Mouse (Mus musculus) heart, embryonic 11.5 days (tissue): Measurements from ENCODE around the gene Gm12845. TPM values are rescaled to one million over a fixed set of nuclear protein-coding genes. Genes with fewer than 3 reads are reported as not detected.
"Not testable (repeated sequence)": the region's sequence is repeated elsewhere in the genome, so short reads cannot be mapped to it uniquely, and the experiment has no call there.

Source experiments
- ATAC-seq: fragments of 200-750 bp; cut with Nextera tagmentation; replicated peaks from 2 replicates; pipeline ENCODE4 v1.8.0; 2017; ENCODE audit warnings: moderate library complexity; ENCODE audit not compliant: insufficient number of reproducible peaks, low FRiP score, low TSS enrichment
- H3K27ac ChIP-seq: fragments of 300-500 bp; sonication (generic); 2 replicates; pipeline ENCODE4 v1.5.1; 2014; ENCODE audit warnings: mild to moderate bottlenecking, low read depth, low read length
- H3K27me3 ChIP-seq: fragments of 300-500 bp; sonication (generic); 2 replicates; pipeline ENCODE4 v1.6.1; 2014; ENCODE audit warnings: mild to moderate bottlenecking, low read length, mixed read lengths; ENCODE audit not compliant: control insufficient read depth, insufficient read depth
- H3K36me3 ChIP-seq: fragments of 300-500 bp; sonication (generic); 2 replicates; pipeline ENCODE4 v1.6.1; 2014; ENCODE audit warnings: mild to moderate bottlenecking, low read length, moderate library complexity, mixed read lengths; ENCODE audit not compliant: control insufficient read depth, insufficient read depth
- H3K4me1 ChIP-seq: fragments of 300-500 bp; sonication (generic); 2 replicates; pipeline ENCODE4 v1.6.1; 2014; ENCODE audit warnings: low read length; ENCODE audit not compliant: control insufficient read depth, insufficient read depth
- H3K4me2 ChIP-seq: fragments of 300-500 bp; sonication (generic); 2 replicates; pipeline ENCODE4 v1.6.1; 2014; ENCODE audit warnings: mild to moderate bottlenecking, moderate library complexity
- H3K4me3 ChIP-seq: fragments of 300-500 bp; sonication (generic); 2 replicates; pipeline ENCODE4 v1.5.1; 2014; ENCODE audit warnings: low read depth, low read length
- H3K9ac ChIP-seq: fragments of 300-500 bp; sonication (generic); 2 replicates; pipeline ENCODE4 v1.6.1; 2014; ENCODE audit warnings: mild to moderate bottlenecking, low read depth, low read length, moderate library complexity
- H3K9me3 ChIP-seq: fragments of 300-500 bp; sonication (generic); replicated peaks from 2 replicates; pipeline ENCODE4 v1.6.1; 2016; ENCODE audit warnings: low read length; ENCODE audit not compliant: control insufficient read depth
- WGBS: fragments of 180-500 bp; shearing (Covaris S2); extraction: QIAGEN DNeasy Blood & Tissue Kit; methylation state at CpG from one replicate; pipeline ENCODE4 v1.1.7; 2014; ENCODE audit not compliant: insufficient replicate concordance; 5-methylcytosine and 5-hydroxymethylcytosine counted together
- polyA plus RNA-seq: library from polyadenylated mRNA; unstranded; fragments of >200 nt; fragmentation: Nextera tagmentation; extraction: Ambion mirVana; gene quantifications from 2 replicates; pipeline ENCODE4 v1.2.1, GENCODE M21; 2014

Gene Gm12845
- polyA plus RNA-seq, 1 experiment from 2014 or later, result not detected

DNA sequence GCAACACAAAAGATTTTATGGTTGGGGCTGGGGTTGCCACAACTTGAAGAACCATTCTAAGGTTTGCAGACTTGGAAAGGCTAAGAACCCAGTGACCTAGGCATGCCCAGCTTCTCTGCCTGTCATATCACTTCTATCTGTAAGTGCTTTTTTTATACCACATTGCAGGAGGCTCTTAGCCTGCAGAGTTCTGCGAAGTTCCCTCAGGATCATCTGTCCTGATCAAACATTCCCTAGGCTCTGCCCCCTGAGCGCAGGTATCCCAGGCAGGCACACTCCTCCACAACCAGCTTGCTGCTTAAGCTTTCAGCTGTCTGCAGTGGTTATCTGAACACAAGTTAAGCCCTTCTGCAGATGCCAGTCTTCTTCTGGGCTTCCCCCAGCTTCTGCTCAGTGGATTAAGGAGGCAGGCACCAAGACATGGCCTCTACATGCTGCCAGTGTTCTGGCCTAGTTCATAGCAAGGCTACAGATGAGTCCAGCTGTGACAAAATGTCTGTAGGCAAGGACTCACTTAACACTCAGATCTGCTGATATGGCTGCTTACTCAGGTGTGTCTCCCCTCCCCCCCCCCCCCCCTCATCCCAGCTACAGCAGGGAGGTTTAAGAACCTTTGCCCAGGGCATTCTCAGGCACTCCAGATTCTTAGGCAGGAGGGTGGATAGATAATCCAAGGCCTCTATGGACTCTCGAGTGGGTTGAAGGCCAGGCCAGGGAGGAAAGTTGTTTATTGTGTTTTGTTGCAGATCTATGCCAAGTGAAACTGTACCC, 15.2 kb upstream of the Gm12845 start:
- H3K9ac ChIP-seq, result no peak overlapping the region
- WGBS, result 68% methylated on average over 3 of the region's 3 CpGs
- no peaks in the 10 kb centered on the region for H3K27me3 ChIP-seq
- no peaks in the 10 kb centered on the region for H3K36me3 ChIP-seq
- no peaks in the 10 kb centered on the region for H3K9me3 ChIP-seq
- H3K4me2 ChIP-seq, result no peak overlapping the region
- H3K4me3 ChIP-seq, result no peak overlapping the region
- H3K4me1 ChIP-seq, result no peaks in the 10 kb centered on the region
- ATAC-seq, result no peak
- no peak overlapping the region for H3K27ac ChIP-seq

DNA sequence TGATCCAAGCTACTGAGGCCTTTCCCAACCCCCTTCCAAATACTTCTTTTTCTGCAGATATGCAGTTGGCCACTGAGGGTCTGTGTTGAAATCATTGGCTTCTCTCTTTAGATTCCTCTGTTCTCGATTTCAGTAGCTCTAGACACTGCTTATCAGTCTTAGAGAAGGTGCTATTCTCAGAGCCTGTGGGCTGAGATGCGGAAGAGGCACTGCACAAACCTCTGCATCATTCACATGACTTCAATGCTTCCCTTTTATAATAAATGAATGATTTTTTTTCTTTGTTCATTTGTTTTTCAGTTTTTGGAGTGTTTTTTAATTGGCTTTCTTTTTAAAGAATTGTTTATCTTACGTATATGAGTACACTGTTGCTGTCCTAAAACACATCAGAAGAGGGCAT, 11.9 kb upstream of the Gm12845 start:
- Histone ChIP-seq H3K27ac (no peak overlapping the region), H3K4me3 (no peak overlapping the region), H3K4me1 (no peaks in the 10 kb centered on the region), H3K27me3 (no peaks in the 10 kb centered on the region), H3K9me3 (no peaks in the 10 kb centered on the region), H3K4me2 (no peak overlapping the region), H3K36me3 (no peaks in the 10 kb centered on the region), H3K9ac (no peak overlapping the region)
- no peak for ATAC-seq
- 72% methylated on average over 3 of the region's 3 CpGs for WGBS

DNA sequence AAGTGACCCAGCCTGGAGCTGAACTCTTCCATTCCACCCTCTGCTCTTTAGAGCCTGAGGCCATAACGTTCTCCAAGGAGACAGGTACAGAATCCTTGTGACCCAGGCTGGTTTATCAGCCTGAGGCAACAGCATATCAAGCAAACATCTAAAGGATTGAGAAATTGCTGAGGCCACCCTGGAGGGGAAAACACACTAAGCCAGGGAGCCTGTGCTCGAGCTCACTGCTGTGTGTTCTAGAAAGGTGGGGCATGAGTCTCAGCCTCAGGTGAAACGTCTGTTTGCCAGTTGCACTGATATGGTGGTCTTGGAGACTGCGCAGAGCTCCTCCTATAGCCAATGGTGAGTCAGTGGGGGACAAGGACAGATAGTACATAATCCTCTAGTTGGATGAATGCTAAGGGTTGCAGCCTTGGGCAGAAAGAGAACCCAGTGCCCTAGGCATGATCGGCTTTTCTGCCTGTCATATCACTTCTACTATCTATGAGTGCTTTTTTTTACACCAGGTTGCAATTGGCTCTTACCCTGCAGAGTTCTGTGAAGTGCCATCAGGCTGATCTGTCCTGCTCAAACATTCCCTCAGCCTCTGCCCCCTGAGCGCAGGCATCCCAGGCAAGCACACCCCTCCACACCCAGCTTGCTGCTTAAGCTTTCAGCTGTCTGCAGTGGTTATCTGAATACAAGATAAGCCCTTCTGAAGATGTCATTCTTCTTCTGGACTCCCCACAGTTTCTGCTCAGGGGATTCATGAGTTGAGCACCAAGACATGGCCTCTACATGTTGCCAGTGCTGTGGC, 10.7 kb upstream of the Gm12845 start:
- H3K27me3 ChIP-seq, result no peaks in the 10 kb centered on the region
- 44% methylated on average over 6 of the region's 6 CpGs for WGBS
- H3K4me1 ChIP-seq, result no peaks in the 10 kb centered on the region
- ATAC-seq, result no peak
- no peak overlapping the region for H3K4me2 ChIP-seq
- no peaks in the 10 kb centered on the region for H3K9me3 ChIP-seq
- H3K9ac ChIP-seq, result no peak overlapping the region
- H3K36me3 ChIP-seq, result no peaks in the 10 kb centered on the region
- H3K27ac ChIP-seq, result no peak overlapping the region
- H3K4me3 ChIP-seq, result no peak overlapping the region

DNA sequence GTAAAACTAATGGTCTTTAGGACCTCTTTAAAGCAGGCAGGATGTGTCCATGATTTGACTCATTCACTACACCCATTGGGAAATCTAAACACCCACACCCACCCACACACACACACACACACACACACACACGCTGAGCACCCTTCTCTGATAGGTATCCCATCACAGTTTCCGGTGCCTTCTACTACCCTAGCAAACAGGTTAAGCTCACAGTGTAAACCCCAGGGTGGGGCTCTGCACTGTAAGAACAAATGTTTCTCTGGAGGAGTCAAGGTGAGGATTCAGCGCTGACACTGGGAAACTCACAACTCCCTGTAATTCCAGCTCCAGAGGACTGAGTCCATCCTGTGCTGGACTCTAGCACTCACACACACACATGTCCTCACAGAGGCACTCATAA, 7.7 kb downstream of the Gm12845 start:
- no peak for ATAC-seq
- 64% methylated on average over 3 of the region's 3 CpGs for WGBS
- no peak overlapping the region for H3K27ac ChIP-seq
- H3K36me3 ChIP-seq, result no peaks in the 10 kb centered on the region
- H3K4me3 ChIP-seq, result no peak overlapping the region
- no peaks in the 10 kb centered on the region for H3K9me3 ChIP-seq
- H3K9ac ChIP-seq, result no peak overlapping the region
- no peak overlapping the region for H3K4me2 ChIP-seq
- no peaks in the 10 kb centered on the region for H3K4me1 ChIP-seq
- H3K27me3 ChIP-seq, result no peaks in the 10 kb centered on the region

DNA sequence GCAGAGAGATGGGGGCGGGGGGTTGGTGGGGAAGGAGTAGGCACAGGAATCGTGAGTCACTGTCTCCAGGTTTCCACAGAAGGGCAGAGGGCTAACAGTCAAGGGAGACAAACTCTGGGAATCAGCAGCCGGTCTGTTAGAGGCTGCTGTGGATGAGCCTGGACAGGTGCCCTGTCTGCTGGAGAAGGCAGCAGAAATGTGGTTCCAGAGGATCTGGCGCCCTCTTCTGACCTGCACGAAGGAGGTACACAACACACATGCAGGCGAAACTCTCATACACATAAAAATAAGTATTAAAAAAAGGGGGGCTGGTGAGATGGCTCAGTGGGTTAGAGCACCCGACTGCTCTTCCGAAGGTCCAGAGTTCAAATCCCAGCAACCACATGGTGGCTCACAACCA, 13.3 kb downstream of the Gm12845 start:
- Histone ChIP-seq H3K27ac (no peak overlapping the region), H3K4me1 (no peaks in the 10 kb centered on the region), H3K9ac (no peak overlapping the region), H3K9me3 (no peaks in the 10 kb centered on the region), H3K4me3 (no peak overlapping the region), H3K4me2 (no peak overlapping the region), H3K27me3 (no peaks in the 10 kb centered on the region), H3K36me3 (no peaks in the 10 kb centered on the region)
- ATAC-seq, result no peak; the same call in 1 of the 2 replicates
- 41% methylated on average over 8 of the region's 8 CpGs for WGBS

DNA sequence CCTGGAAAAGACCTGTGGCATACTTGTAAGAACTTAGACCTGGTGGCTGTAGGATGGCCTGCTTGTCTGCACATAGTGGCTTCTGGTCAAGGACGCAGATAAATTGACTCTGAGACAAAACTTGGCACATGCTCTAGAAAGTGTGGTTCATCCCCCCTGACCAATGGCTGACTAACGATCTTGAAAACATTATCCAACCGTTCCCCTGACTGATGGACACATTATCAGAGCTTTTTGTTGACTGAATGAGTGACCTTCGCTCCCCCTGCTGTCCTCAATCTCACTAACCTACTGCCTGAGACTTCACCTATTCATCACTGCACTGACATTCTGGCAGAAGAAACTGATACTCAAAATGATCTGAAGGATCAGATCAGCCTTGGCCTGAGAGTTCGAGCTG, 28.3 kb downstream of the Gm12845 start:
- ATAC-seq, result not testable (repeated sequence)

DNA sequence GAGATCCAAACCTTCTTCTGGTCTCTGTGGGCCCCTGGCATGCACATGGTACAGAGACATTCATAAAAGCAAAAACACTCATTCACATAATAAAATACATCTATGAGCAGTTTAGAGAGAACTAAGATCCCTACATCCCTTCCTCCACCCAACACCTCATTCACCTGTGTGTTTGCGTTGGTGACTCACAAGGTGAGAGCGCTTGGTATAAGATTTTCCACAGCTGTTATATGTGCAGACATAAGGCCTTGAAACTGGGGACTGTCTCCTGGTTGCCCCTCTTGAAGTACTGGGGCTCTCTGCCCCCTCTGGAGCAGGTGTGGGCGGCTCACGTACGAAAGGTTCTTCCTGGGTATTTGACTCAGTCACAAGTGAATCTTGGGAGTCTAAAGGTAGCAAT, 35.9 kb downstream of the Gm12845 start:
- H3K27me3 ChIP-seq, result no peaks in the 10 kb centered on the region
- no peaks in the 10 kb centered on the region for H3K36me3 ChIP-seq
- no peak overlapping the region for H3K27ac ChIP-seq
- no peak overlapping the region for H3K4me3 ChIP-seq
- no peak for ATAC-seq
- H3K4me1 ChIP-seq, result no peaks in the 10 kb centered on the region
- no peak overlapping the region for H3K9ac ChIP-seq
- no peaks in the 10 kb centered on the region for H3K9me3 ChIP-seq
- no peak overlapping the region for H3K4me2 ChIP-seq
- WGBS, result 84% methylated on average over 5 of the region's 5 CpGs

More for the DNA sequence above, 28.3 kb downstream of the Gm12845 start:
- not testable (repeated sequence) for H3K27me3 ChIP-seq, H3K9ac ChIP-seq, H3K27ac ChIP-seq, H3K36me3 ChIP-seq, H3K4me1 ChIP-seq, H3K4me2 ChIP-seq, H3K9me3 ChIP-seq, H3K4me3 ChIP-seq
- 46% methylated on average over 5 of the region's 5 CpGs for WGBS

DNA sequence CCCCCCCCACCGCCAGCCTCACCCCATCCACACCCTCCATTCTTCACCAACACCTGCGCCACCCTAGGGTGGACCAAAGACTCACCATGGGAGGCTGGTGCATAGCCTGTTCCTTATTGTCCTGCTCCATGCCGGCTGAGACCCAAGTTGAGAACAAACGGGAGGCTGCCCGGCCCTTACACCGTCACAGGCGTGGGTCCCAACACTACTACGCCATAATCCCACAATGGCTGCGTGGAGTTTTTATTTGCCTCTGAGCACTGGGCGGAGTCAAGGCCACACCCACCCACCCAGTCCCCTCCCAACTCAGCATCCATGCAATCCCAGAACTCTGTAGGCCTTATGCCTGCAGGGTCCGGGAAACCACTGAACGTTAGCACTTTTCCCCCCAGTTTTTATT, 41.2 kb downstream of the Gm12845 start, which contains the start of gene Klf17:
TSS of gene Klf17 (minus strand) at position 233 of the 400 bp plus-strand sequence.
- Histone ChIP-seq H3K27me3 (no peaks in the 10 kb centered on the region), H3K27ac (no peak within 1 kb of the TSS), H3K9me3 (no peaks in the 10 kb centered on the region), H3K4me2 (no peak within 1 kb of the TSS), H3K36me3 (no peaks in the 10 kb centered on the region), H3K4me1 (no peaks in the 10 kb centered on the region), H3K9ac (no peak within 1 kb of the TSS), H3K4me3 (no peak within 1 kb of the TSS)
- ATAC-seq, result no peak
- 72% methylated on average over 11 of the region's 12 CpGs for WGBS
